Mouse (Mus musculus): ENCODE data around the gene Svep1. TPM values are rescaled to one million over a fixed set of nuclear protein-coding genes. Genes with fewer than 3 reads are reported as not detected.

The Svep1 gene
- 1 to 10 TPM; 1.3 to 1.5 TPM for total RNA-seq (2021)
- long read RNA-seq, experiment 1, partial matches to known transcripts, result 1 of 1 reads
- long read RNA-seq, experiment 1, other reads (novel, unspliced or antisense), result 0 of 1 reads
- long read RNA-seq, experiment 2, result 0 reads

- peak; percentile 9 to 30 for DNase-seq (ENCODE audit: low spot score in 2 of 2)
These were observed at the start of gene Svep1 for GRCm38 (mm10) chr4:58206115-58206945. Svep1 (minus strand) TSS chr4:58206859.

DNA sequence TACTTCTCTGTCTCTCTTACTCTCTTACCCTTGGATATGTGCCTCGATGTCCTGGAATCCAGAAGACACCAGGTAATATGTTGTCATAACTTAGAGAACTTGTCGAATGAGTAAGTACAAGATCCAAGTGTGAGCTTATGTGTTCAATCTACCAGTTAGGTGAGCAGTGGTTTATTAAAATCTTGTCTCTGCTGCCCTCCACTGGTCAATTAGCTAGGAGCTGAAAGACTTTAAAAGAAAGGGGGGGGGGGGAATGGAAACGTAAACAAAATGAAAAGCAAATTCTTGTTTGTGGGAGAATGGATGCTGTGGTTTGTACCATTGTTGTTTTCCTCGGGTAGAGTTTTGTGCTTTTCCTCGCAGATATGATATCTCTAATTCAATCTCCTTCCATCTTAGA is 46.8 kb upstream of the Svep1 start:
- peak in 1 of 2 experiments; percentile 69 for DNase-seq (ENCODE audit: low spot score in 2 of 2)

- no peak for DNase-seq (ENCODE audit: low spot score in 2 of 2)
These were observed 45.7 kb upstream of the Svep1 start for GRCm38 (mm10) chr4:58252381-58252780.

DNA sequence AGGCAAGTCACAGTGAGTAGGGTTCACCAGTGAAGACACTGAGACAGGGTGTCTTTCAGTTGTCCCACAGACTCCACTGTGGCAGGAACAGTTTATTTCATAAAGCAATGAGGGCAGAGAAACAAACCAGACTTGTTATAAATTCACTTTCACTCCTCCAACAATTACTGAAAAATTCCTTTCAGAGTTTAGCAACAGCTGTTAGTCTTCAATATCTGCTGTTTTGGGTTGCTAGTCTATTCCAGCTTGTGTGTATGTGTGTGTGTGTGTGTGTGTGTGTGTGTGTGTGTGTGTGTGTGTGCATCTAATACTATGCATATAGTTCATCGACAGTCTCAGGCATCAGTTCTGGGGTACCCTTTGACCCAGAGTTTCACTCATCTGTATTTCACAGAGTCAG is 38.9 kb upstream of the Svep1 start:
- DNase-seq (ENCODE audit: low spot score in 2 of 2), result no peak

- DNase-seq (ENCODE audit: low spot score in 2 of 2), result no peak
These were observed 33.8 kb upstream of the Svep1 start for GRCm38 (mm10) chr4:58240416-58240815.

DNA sequence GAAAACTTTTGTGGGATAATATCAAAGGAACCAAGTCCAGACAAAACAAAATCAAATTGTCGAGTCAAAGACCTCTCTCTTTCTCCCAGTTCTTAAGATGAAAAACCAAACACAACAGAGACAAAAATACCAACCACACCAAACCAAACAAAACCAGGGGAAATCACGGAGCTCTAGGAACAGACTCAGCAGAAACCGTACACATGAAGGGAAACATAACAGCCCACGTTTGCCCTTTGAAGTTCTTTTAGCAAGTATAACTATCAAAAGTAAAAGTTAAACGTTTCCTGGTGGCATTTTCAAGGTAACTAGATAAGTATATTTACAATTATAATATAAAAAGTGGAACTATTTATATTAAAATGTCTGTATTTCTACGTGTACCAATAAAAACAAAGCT is 29.2 kb upstream of the Svep1 start:
- no peak for DNase-seq (ENCODE audit: low spot score in 2 of 2)

DNA sequence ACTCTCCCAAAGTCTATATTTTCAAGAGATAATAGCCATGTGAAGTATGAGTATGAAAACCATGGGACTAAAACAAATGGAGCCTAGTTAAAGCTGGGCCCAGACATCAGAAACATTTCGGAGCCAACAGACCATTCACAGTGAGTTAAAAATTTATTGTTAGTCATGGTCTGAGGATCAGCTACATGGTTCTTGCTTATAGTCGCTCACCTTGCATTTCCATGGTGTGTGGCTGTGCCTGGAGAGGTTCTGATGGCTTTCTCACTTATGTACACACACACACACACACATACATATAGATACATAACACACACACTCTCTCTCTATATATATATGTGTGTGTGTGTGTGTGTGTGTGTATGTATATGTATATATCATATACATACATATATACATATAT is 16.8 kb upstream of the Svep1 start:
- no peak for DNase-seq (ENCODE audit: low spot score in 2 of 2)

DNA sequence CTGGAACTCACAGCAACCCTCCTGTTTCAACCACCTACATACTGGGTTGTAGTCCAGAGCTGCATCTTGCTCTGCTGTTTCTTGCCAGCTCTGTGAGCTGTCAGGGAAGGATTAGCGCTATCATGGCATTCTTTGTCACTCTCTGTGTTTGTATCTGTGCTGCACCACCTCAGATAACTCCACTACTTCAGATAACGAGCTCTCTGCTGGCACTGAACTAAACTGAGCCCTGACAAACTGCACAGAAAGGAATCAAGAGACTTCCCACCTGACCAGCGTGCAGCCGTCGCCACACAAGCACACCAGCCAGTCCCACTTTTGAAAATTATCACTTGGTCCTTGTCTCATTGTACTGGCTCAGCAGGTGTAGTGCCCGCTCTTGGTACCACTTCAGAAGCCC is 4.7 kb upstream of the Svep1 start:
- DNase-seq (ENCODE audit: low spot score in 2 of 2), result peak in 1 of 2 experiments; percentile 8

DNA sequence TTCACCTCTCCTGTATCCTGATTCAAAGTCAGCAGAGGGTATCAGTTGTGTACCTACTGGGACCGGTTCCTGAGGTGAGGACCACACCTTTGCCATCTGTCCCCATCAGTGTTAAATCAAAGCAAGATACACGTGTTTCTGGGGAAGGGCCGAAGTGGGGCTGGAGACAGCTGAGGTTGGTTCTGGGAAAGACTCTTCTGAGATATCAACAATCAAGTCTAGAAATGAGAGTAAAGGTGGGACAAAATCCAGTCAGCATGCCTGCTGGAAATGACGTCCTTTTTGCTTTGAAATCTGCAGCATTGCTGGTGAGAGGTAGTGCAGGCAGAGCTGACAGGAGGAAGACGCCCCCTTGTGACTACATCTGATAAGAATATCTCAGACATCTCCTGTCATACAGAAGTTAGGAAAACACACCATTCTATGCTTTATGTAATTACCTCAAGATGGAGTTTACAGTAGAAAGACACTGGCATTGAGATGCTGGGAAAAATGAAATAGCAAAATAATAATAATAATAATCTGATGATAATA is 4.0 kb upstream of the Svep1 start:
- peak in 1 of 2 experiments; percentile 10 for DNase-seq (ENCODE audit: low spot score in 2 of 2)

DNA sequence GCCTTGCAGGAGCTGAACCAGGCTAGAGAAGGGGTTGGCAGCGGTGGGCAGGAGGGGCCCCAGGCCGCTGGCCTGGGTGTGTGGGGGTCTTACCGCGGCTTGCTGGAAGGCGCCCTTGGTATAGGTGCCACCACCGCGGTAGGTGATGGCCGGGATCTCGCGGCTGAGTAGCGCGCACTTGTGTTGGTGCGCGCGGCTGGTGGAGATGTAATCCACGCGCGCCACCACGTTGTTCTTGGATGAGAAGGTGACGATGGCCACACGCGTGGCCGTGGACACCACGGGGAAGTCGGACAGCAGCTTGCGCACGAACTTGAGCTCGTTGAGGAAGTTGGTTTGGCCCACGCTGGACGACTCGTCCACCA is 927 bp downstream of the Svep1 start:
- no peak for DNase-seq (ENCODE audit: low spot score in 2 of 2)

- no peak for DNase-seq (ENCODE audit: low spot score in 2 of 2)
These were observed 5.0 kb downstream of the Svep1 start for GRCm38 (mm10) chr4:58201703-58202102.

- no peak for DNase-seq (ENCODE audit: low spot score in 2 of 2)
These were observed 5.8 kb downstream of the Svep1 start for GRCm38 (mm10) chr4:58200826-58201225.

GRCm38 (mm10) chr4:58197230-58197629 is 9.4 kb downstream of the Svep1 start:
- DNase-seq (ENCODE audit: low spot score in 2 of 2), result no peak

DNA sequence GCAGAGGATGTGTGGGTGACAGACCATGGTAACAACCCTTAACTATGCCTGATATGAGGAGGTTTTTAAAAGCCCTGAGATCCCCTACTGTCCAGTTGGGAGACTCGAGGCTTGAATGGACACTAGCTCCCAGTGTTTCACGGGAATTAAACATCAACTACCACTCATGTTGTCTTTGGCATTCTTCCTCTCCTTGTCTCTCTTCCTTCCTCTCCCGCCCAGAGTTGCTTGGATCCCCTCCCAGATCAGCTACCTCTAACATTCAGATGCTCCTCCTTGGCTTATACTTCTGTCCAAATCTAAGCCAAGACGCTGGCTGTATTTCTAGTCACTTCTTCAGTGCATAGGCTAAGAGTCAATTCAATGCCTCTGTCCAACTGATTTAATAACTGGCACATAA is 9.9 kb downstream of the Svep1 start:
- DNase-seq (ENCODE audit: low spot score in 2 of 2), result no peak

DNA sequence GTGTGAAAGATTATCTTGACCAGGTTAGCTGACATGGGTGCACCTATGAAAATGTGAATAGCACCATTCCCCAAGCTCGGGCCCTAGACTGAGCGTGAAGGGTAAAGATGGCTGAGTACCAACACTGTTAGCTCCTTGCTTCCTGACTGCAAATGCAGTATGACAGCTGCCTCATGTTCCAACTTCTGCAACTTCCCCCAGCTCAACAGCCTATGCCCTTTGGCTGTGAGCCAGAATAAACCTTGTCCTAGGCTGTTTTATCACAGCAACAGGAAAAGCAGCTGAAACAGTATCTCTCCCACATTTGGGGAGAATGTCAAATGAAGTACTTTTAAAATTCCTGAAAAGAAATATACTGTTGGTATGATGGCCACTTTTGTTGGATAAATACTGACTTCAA is 10.7 kb downstream of the Svep1 start:
- no peak for DNase-seq (ENCODE audit: low spot score in 2 of 2)

GRCm38 (mm10) chr4:58189281-58189680 is 17.4 kb downstream of the Svep1 start:
- DNase-seq (ENCODE audit: low spot score in 2 of 2), result no peak

GRCm38 (mm10) chr4:58185401-58185800 is 21.3 kb downstream of the Svep1 start:
- DNase-seq (ENCODE audit: low spot score in 2 of 2), result no peak

DNA sequence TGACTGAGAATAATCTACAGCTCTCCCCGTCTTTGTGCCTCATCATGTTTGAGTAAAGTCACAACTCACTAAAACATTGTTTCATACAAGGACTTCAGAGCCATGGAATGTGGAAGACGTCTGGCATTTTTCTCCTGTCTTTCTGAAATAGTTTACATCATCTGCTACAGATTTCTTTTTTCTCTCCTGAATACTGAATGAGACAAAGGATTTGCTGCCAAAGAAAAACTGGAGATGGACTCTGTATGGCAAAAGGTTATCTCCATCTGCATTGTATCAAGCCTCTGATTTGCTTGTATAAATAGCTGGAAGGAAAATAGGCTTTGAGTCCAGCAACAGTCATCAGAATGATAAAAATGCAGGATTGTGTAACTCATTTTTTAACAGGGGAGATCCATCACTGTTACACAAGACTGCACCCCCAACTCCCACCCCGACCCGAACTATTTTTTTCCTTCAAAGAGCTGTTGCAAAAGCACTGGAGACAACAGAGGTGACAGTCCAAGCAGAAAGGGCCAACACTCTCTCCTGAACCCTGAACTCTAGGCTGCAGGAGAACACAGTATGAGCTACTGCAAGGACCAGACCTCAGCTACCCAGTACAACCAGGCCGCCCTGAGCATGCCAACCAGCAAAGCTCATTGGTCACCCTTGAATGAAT is 21.8 kb downstream of the Svep1 start:
- DNase-seq (ENCODE audit: low spot score in 2 of 2), result no peak

DNA sequence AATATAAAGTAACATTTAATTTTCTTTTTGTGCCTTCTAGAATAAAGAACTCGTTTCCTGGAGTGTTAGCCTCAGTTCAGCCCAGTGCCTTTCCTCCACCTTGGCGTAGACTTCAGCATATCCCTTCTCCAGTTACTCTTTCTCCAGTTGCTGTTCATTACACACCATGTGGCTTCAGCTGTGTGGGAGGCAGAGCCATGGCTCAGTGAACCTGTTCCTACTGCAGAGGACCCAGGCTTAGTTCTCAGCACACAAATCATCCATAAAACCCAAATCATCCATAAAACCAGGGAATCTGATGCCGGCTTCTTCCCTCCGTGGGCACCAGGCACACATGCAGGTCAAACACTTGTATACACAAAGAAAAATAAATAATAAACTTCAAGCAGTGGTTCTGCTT is 22.8 kb downstream of the Svep1 start:
- DNase-seq (ENCODE audit: low spot score in 2 of 2), result no peak

- DNase-seq (ENCODE audit: low spot score in 2 of 2), result no peak
These were observed 28.2 kb downstream of the Svep1 start for GRCm38 (mm10) chr4:58178489-58178888.

DNA sequence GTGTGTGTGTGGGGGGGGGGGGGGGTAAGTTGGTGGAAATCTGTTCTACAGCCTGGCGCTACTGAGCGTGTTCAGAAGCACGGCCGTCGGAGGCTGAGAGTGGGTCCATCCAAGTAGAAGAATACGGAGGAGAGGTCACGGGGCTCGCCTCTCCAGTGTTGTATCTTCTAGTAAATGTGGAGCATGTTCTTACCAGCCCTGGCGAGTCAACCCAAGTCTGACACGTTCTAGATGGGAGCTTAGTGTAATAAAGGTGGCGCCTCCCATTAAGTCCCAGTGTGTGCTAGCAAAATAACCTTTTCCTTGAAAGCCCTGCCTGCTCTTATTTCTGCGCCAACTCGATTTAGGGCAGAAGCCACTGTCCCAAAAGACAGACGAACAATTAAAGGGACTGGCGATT is 29.4 kb downstream of the Svep1 start:
- DNase-seq (ENCODE audit: low spot score in 2 of 2), result no peak

GRCm38 (mm10) chr4:58174435-58174987 is 32.1 kb downstream of the Svep1 start:
- no peak for DNase-seq (ENCODE audit: low spot score in 2 of 2)

Measured in layer of hippocampus, postnatal 14 days (tissue).